Mouse (Mus musculus): ENCODE measurements around the gene Fam189a2. TPM values are rescaled to one million over a fixed set of nuclear protein-coding genes. Genes with fewer than 3 reads are reported as not detected.

The Fam189a2 gene
- total and polyA plus RNA-seq, 2 experiments from 2014 or later, result 8.3 to 98.9 TPM

GRCm38 (mm10) chr19:23968125-23968861, 62.5 kb downstream of the Fam189a2 start:
- Histone ChIP-seq H3K36me3 (replicated peaks; ENCODE audit: control insufficient read depth, insufficient read depth, low read length) (no peaks in the 10 kb centered on the region), H3K4me3 (ENCODE audit: low read depth, low read length) (no peak overlapping the region), H3K27ac (ENCODE audit: low read depth) (peak overlapping the region; percentile 64), H3K4me2 (ENCODE audit: low read depth, low read length) (no peak overlapping the region), H3K27me3 (ENCODE audit: control insufficient read depth, insufficient read depth, low read length) (no peaks in the 10 kb centered on the region), H3K9ac (replicated peaks; ENCODE audit: low read depth, low read length) (no peak overlapping the region), H3K9me3 (replicated peaks; ENCODE audit: control insufficient read depth, low read length) (no peaks in the 10 kb centered on the region), H3K4me1 (ENCODE audit: control insufficient read depth, insufficient read depth) (peaks cover 51% of the 10 kb centered on the region)
- 59% methylated on average over 5 of the region's 5 CpGs for WGBS
- peak; percentile 40 for DNase-seq (ENCODE audit: low spot score)
- 0 out of 2 replicates have a peak, but pooled peaks have one; percentile 14 for TF ChIP-seq EP300 (IDR thresholded peaks at IDR 0.05; ENCODE audit: low read depth)
- no peak for TF ChIP-seq CTCF (IDR thresholded peaks at IDR 0.05; ENCODE audit: low read depth)
- 0 out of 2 replicates have a peak, but pooled peaks have one; percentile 10 for ATAC-seq (ENCODE audit: insufficient read depth, low read depth)

- H3K27ac ChIP-seq (ENCODE audit: low read depth), result peak overlapping the region; percentile 64
- H3K27me3 ChIP-seq (ENCODE audit: control insufficient read depth, insufficient read depth, low read length), result no peaks in the 10 kb centered on the region
- no peak overlapping the region for H3K9ac ChIP-seq (replicated peaks; ENCODE audit: low read depth, low read length)
- ATAC-seq (ENCODE audit: insufficient read depth, low read depth), result peak; percentile 45
- H3K36me3 ChIP-seq (replicated peaks; ENCODE audit: control insufficient read depth, insufficient read depth, low read length), result no peaks in the 10 kb centered on the region
- H3K9me3 ChIP-seq (replicated peaks; ENCODE audit: control insufficient read depth, low read length), result no peaks in the 10 kb centered on the region
- H3K4me2 ChIP-seq (ENCODE audit: low read depth, low read length), result no peak overlapping the region
- 2% methylated on average over 2 of the region's 2 CpGs for WGBS
- DNase-seq (ENCODE audit: low spot score), result peak; percentile 89
- H3K4me1 ChIP-seq (ENCODE audit: control insufficient read depth, insufficient read depth), result peaks cover 41% of the 10 kb centered on the region
- no peak overlapping the region for H3K4me3 ChIP-seq (ENCODE audit: low read depth, low read length)
- TF ChIP-seq EP300 (IDR thresholded peaks at IDR 0.05; ENCODE audit: low read depth), result no peak
- TF ChIP-seq CTCF (IDR thresholded peaks at IDR 0.05; ENCODE audit: low read depth), result no peak
These were observed 63.7 kb downstream of the Fam189a2 start for GRCm38 (mm10) chr19:23967156-23967555.

GRCm38 (mm10) chr19:23966376-23966775, 64.4 kb downstream of the Fam189a2 start:
- Histone ChIP-seq H3K27me3 (ENCODE audit: control insufficient read depth, insufficient read depth, low read length) (no peaks in the 10 kb centered on the region), H3K9ac (replicated peaks; ENCODE audit: low read depth, low read length) (no peak overlapping the region), H3K9me3 (replicated peaks; ENCODE audit: control insufficient read depth, low read length) (no peaks in the 10 kb centered on the region), H3K27ac (ENCODE audit: low read depth) (peak overlapping the region; percentile 64), H3K36me3 (replicated peaks; ENCODE audit: control insufficient read depth, insufficient read depth, low read length) (no peaks in the 10 kb centered on the region), H3K4me1 (ENCODE audit: control insufficient read depth, insufficient read depth) (peaks cover 33% of the 10 kb centered on the region), H3K4me2 (ENCODE audit: low read depth, low read length) (no peak overlapping the region), H3K4me3 (ENCODE audit: low read depth, low read length) (no peak overlapping the region)
- 88% methylated on average over 9 of the region's 9 CpGs for WGBS
- no peak for ATAC-seq (ENCODE audit: insufficient read depth, low read depth)
- TF ChIP-seq CTCF (IDR thresholded peaks at IDR 0.05; ENCODE audit: low read depth) (no peak), EP300 (IDR thresholded peaks at IDR 0.05; ENCODE audit: low read depth) (no peak)
- no peak for DNase-seq (ENCODE audit: low spot score)

- Histone ChIP-seq H3K9ac (replicated peaks; ENCODE audit: low read depth, low read length) (no peak overlapping the region), H3K27ac (ENCODE audit: low read depth) (peak overlapping the region; percentile 40), H3K27me3 (ENCODE audit: control insufficient read depth, insufficient read depth, low read length) (no peaks in the 10 kb centered on the region), H3K4me2 (ENCODE audit: low read depth, low read length) (no peak overlapping the region), H3K4me1 (ENCODE audit: control insufficient read depth, insufficient read depth) (peaks cover 26% of the 10 kb centered on the region), H3K4me3 (ENCODE audit: low read depth, low read length) (no peak overlapping the region), H3K9me3 (replicated peaks; ENCODE audit: control insufficient read depth, low read length) (no peaks in the 10 kb centered on the region), H3K36me3 (replicated peaks; ENCODE audit: control insufficient read depth, insufficient read depth, low read length) (no peaks in the 10 kb centered on the region)
- DNase-seq (ENCODE audit: low spot score) (no peak), ATAC-seq (ENCODE audit: insufficient read depth, low read depth) (peak; percentile 17; the same call in 1 of the 2 replicates)
- 32% methylated on average over 10 of the region's 10 CpGs for WGBS
- TF ChIP-seq EP300 (IDR thresholded peaks at IDR 0.05; ENCODE audit: low read depth), result no peak
- no peak for TF ChIP-seq CTCF (IDR thresholded peaks at IDR 0.05; ENCODE audit: low read depth)
These were observed 66.4 kb downstream of the Fam189a2 start for GRCm38 (mm10) chr19:23964401-23964910.

GRCm38 (mm10) chr19:23961516-23961915, 69.3 kb downstream of the Fam189a2 start:
- peak; percentile 55; the same call in 1 of the 2 replicates for ATAC-seq (ENCODE audit: insufficient read depth, low read depth)
- H3K4me2 ChIP-seq (ENCODE audit: low read depth, low read length), result no peak overlapping the region
- H3K27ac ChIP-seq (ENCODE audit: low read depth), result no peak overlapping the region
- 2% methylated on average over 8 of the region's 8 CpGs for WGBS
- no peaks in the 10 kb centered on the region for H3K27me3 ChIP-seq (ENCODE audit: control insufficient read depth, insufficient read depth, low read length)
- H3K4me1 ChIP-seq (ENCODE audit: control insufficient read depth, insufficient read depth), result peaks cover 22% of the 10 kb centered on the region
- no peaks in the 10 kb centered on the region for H3K36me3 ChIP-seq (replicated peaks; ENCODE audit: control insufficient read depth, insufficient read depth, low read length)
- no peaks in the 10 kb centered on the region for H3K9me3 ChIP-seq (replicated peaks; ENCODE audit: control insufficient read depth, low read length)
- H3K9ac ChIP-seq (replicated peaks; ENCODE audit: low read depth, low read length), result no peak overlapping the region
- TF ChIP-seq CTCF (IDR thresholded peaks at IDR 0.05; ENCODE audit: low read depth), result peak; percentile 96
- TF ChIP-seq EP300 (IDR thresholded peaks at IDR 0.05; ENCODE audit: low read depth), result no peak
- no peak overlapping the region for H3K4me3 ChIP-seq (ENCODE audit: low read depth, low read length)
- DNase-seq (ENCODE audit: low spot score), result peak; percentile 78

Measured in heart, postnatal 0 days (tissue).